In the genomic region with DNA sequence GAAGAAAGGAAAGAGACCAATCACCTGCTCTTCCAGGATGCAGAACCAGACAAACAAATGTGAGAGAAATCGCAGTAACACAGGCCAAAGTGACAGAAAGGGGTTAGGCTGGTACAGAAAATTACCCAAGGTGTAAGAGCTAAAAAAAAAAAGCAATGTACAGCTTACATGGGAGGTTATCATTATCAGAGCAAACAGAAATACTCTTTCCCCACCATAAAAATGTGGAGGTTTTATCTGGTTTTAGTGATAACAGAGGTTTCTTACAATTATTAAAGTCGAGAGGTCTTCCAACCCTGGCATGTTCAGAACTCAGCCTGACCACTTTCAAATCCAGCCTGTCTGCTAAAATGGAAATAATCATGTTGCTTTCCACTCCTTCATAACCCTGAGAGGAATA, we compare ENCODE assay signal across 1 mouse cellular context.
A peak's percentile ranks its signal among the peaks of the same experiment; 100 is the strongest.
TF ChIP-seq lines count a peak whose summit lies in the region.

No protein-coding gene starts in this region.

TF ChIP-seq in MEL, 35 proteins besides CTCF, POLR2A, EP300 and RAD21 (continued from another document):
- TF ChIP-seq HCFC1 (IDR thresholded peaks at IDR 0.05; ENCODE audit: low read depth, low read length) = 0 out of 2 replicates have a peak, but pooled peaks have one; percentile 27
- no peak for TF ChIP-seq CHD1 (IDR thresholded peaks at IDR 0.05; ENCODE audit: low read depth, low read length)
- no peak for TF ChIP-seq UBTF (IDR thresholded peaks at IDR 0.05; ENCODE audit: borderline replicate concordance, insufficient read depth, low read depth, low read length)
- no peak for TF ChIP-seq CHD2 (IDR thresholded peaks at IDR 0.05; ENCODE audit: low read length)
- no peak for TF ChIP-seq MAX (IDR thresholded peaks at IDR 0.05; ENCODE audit: low read length)
- no peak for TF ChIP-seq BHLHE40 (IDR thresholded peaks at IDR 0.05; ENCODE audit: borderline replicate concordance, low read depth, low read length)
- TF ChIP-seq ZNF384 (IDR thresholded peaks at IDR 0.05; ENCODE audit: low read depth, low read length) = peak; percentile 95
- TF ChIP-seq TBP (IDR thresholded peaks at IDR 0.05; ENCODE audit: low read depth, low read length) = no peak
- no peak for TF ChIP-seq NRF1 (IDR thresholded peaks at IDR 0.05; ENCODE audit: insufficient read depth, low read depth, low read length, poor library complexity, severe bottlenecking)
- 0 out of 2 replicates have a peak, but pooled peaks have one; percentile 20 for TF ChIP-seq MYC (IDR thresholded peaks at IDR 0.05; ENCODE audit: low read depth, low read length)
- peak; percentile 68 for TF ChIP-seq TAL1 (IDR thresholded peaks at IDR 0.05; ENCODE audit: low read length)
